Mouse (Mus musculus): ENCODE measurements around the gene Rsph9. TPM values are rescaled to one million over a fixed set of nuclear protein-coding genes. Genes with fewer than 3 reads are reported as not detected.
A peak's percentile ranks its signal among the peaks of the same experiment; 100 is the strongest.

The Rsph9 gene
- polyA plus RNA-seq, 1 experiment from 2014 or later, result 10.0 TPM

DNA sequence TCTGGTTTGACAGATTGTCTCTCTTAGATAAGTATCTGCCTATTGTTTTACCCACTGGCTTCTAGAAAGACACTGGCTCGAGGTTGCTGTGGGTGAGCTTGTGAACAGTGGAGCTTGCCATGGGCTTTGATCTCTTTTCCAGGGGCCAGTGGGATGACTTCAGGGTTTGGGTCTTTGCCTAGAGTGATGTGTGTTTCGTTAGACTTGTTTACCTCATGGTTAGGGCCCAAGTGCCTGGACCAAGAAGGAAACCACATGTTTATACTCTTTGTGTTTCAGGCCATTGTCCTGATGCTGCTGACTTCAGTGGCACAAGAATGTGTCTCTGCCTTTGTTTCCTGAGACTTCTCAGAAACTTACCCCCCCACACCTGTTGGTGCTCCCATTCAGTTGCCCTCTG lies 28.5 kb downstream of the Rsph9 start:
- Histone ChIP-seq H3K27me3 (ENCODE audit: low read depth, poor library complexity, severe bottlenecking) (no peaks in the 10 kb centered on the region), H3K4me3 (peak overlapping the region; percentile 0; the same call in 1 of the 2 replicates), H3K4me1 (peaks cover 84% of the 10 kb centered on the region), H3K36me3 (peaks cover 41% of the 10 kb centered on the region), H3K9me3 (replicated peaks) (no peaks in the 10 kb centered on the region), H3K27ac (peak overlapping the region; percentile 90)
- WGBS, result 42% methylated on average over 2 of the region's 2 CpGs
- DNase-seq (ENCODE audit: low spot score), result no peak

GRCm38 (mm10) chr17:46110402-46111289 lies 33.4 kb downstream of the Rsph9 start, which contains the start of gene Mrps18a:
TSS of gene Mrps18a (plus strand) at chr17:46110986.
- 6% methylated on average over 38 of the region's 38 CpGs for WGBS
- Histone ChIP-seq H3K4me3 (peak within 1 kb of the TSS; percentile 81), H3K36me3 (peaks cover 8% of the 10 kb centered on the region), H3K4me1 (peaks cover 44% of the 10 kb centered on the region), H3K9me3 (replicated peaks) (no peaks in the 10 kb centered on the region), H3K27me3 (ENCODE audit: low read depth, poor library complexity, severe bottlenecking) (no peaks in the 10 kb centered on the region), H3K27ac (peak within 1 kb of the TSS; percentile 91)
- peak; percentile 91 for DNase-seq (ENCODE audit: low spot score)

- Histone ChIP-seq H3K27ac (no peak overlapping the region), H3K27me3 (ENCODE audit: low read depth, poor library complexity, severe bottlenecking) (no peaks in the 10 kb centered on the region), H3K36me3 (0 out of 2 replicates have a peak, but pooled peaks cover 1% of the 10 kb centered on the region), H3K4me1 (peaks cover 33% of the 10 kb centered on the region), H3K4me3 (no peak overlapping the region), H3K9me3 (replicated peaks) (no peaks in the 10 kb centered on the region)
- 86% methylated on average over 4 of the region's 4 CpGs for WGBS
- no peak for DNase-seq (ENCODE audit: low spot score)
Measured at GRCm38 (mm10) chr17:46108286-46108685, 35.7 kb downstream of the Rsph9 start.

DNA sequence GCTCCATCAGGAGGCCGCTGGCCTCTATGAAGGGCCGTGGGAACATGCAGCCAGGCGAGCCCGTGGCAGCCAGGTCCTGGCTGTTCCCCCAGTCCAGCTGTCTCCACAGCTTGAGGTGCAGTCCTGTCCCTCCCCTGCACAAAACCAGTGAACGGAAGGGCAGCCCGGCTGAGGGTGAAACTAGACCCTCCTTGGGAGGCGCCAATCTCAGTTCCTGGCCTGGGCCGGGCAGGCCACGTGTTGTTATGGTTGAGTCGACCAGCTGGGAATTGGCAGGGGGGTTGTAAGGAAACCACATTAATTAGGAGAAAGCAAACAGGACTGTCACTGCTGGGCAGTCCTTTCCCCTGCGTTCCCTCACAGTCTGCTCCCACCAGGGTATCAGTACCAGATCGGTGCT lies 39.5 kb downstream of the Rsph9 start:
- 33% methylated on average over 12 of the region's 12 CpGs for WGBS
- peak; percentile 78 for DNase-seq (ENCODE audit: low spot score)
- Histone ChIP-seq H3K36me3 (no peaks in the 10 kb centered on the region), H3K27me3 (ENCODE audit: low read depth, poor library complexity, severe bottlenecking) (no peaks in the 10 kb centered on the region), H3K4me3 (peak overlapping the region; percentile 1; the same call in 1 of the 2 replicates), H3K27ac (peak overlapping the region; percentile 78), H3K9me3 (replicated peaks) (no peaks in the 10 kb centered on the region), H3K4me1 (peaks cover 23% of the 10 kb centered on the region)

DNA sequence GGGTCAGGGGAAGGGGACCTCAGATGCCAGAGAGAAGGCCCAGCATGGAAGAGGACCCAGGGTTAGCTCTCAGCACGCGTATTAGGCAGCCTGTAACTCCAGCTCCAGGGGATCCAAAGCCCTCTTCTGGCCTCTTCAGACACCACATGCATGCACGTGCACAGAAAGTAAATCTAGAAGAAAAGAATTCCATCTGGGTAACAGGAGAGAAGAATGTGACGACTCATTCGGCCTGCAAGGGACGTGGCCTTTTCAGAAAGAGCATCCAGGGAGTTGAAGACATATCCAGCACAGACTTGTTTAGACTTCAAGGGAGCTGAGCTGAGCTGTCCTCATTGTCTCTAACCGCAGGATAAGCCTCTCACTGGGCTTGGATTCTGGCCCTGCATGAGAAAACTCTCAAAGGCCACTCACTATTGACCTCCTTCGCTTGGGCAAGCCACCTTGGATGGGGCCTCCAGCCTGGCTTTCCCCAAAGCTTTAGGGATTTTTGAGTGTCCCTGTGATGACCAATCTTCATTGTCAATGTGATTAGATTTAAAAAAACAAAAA lies 41.3 kb downstream of the Rsph9 start:
- H3K9me3 ChIP-seq (replicated peaks), result no peaks in the 10 kb centered on the region
- H3K4me1 ChIP-seq, result peaks cover 31% of the 10 kb centered on the region
- H3K4me3 ChIP-seq, result no peak overlapping the region
- H3K27me3 ChIP-seq (ENCODE audit: low read depth, poor library complexity, severe bottlenecking), result no peaks in the 10 kb centered on the region
- no peak for DNase-seq (ENCODE audit: low spot score)
- 81% methylated on average over 8 of the region's 8 CpGs for WGBS
- peak overlapping the region; percentile 63; the same call in 1 of the 2 replicates for H3K27ac ChIP-seq
- H3K36me3 ChIP-seq, result no peaks in the 10 kb centered on the region

DNA sequence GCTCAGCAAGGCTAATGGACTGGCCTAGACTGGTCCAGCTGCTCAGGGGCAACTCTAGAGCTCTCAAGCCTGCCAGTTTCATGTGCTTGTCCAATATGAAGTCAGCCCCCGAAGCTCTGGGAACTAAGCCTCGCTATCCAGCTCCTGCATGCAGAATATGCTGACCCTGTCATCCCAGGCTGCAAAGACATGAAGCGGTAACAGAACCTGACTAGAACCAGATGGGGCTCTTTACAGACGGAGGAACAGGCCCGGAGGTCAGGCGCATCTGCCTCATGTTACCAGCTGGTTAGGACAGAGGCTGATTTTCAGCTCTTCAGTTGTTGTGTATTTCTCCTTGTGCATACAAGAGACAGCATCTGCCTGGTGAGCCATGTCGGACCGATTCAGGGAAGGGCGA lies 42.1 kb downstream of the Rsph9 start:
- peak overlapping the region; percentile 63 for H3K27ac ChIP-seq
- H3K9me3 ChIP-seq (replicated peaks), result no peaks in the 10 kb centered on the region
- peaks cover 31% of the 10 kb centered on the region for H3K4me1 ChIP-seq
- 67% methylated on average over 9 of the region's 9 CpGs for WGBS
- H3K27me3 ChIP-seq (ENCODE audit: low read depth, poor library complexity, severe bottlenecking), result no peaks in the 10 kb centered on the region
- no peak for DNase-seq (ENCODE audit: low spot score)
- H3K36me3 ChIP-seq, result no peaks in the 10 kb centered on the region
- H3K4me3 ChIP-seq, result no peak overlapping the region

- no peaks in the 10 kb centered on the region for H3K36me3 ChIP-seq
- H3K9me3 ChIP-seq (replicated peaks), result no peaks in the 10 kb centered on the region
- peak overlapping the region; percentile 67; the same call in 1 of the 2 replicates for H3K27ac ChIP-seq
- no peaks in the 10 kb centered on the region for H3K27me3 ChIP-seq (ENCODE audit: low read depth, poor library complexity, severe bottlenecking)
- no peak for DNase-seq (ENCODE audit: low spot score)
- WGBS, result 59% methylated on average over 8 of the region's 8 CpGs
- peaks cover 26% of the 10 kb centered on the region for H3K4me1 ChIP-seq
- no peak overlapping the region for H3K4me3 ChIP-seq
Measured at GRCm38 (mm10) chr17:46098525-46098924, 45.5 kb downstream of the Rsph9 start.

GRCm38 (mm10) chr17:46091899-46092298 lies 52.1 kb downstream of the Rsph9 start:
- no peak overlapping the region for H3K4me3 ChIP-seq

GRCm38 (mm10) chr17:46091351-46091750 lies 52.7 kb downstream of the Rsph9 start:
- WGBS, result 88% methylated on average over 1 of the region's 1 CpGs

More at GRCm38 (mm10) chr17:46091899-46092298, 52.1 kb downstream of the Rsph9 start:
- DNase-seq (ENCODE audit: low spot score), result no peak
- Histone ChIP-seq H3K27ac (peak overlapping the region; percentile 47; the same call in 1 of the 2 replicates), H3K4me1 (peaks cover 29% of the 10 kb centered on the region), H3K27me3 (ENCODE audit: low read depth, poor library complexity, severe bottlenecking) (no peaks in the 10 kb centered on the region), H3K36me3 (no peaks in the 10 kb centered on the region), H3K9me3 (replicated peaks) (no peaks in the 10 kb centered on the region)
- WGBS, result 83% methylated on average over 14 of the region's 14 CpGs

DNA sequence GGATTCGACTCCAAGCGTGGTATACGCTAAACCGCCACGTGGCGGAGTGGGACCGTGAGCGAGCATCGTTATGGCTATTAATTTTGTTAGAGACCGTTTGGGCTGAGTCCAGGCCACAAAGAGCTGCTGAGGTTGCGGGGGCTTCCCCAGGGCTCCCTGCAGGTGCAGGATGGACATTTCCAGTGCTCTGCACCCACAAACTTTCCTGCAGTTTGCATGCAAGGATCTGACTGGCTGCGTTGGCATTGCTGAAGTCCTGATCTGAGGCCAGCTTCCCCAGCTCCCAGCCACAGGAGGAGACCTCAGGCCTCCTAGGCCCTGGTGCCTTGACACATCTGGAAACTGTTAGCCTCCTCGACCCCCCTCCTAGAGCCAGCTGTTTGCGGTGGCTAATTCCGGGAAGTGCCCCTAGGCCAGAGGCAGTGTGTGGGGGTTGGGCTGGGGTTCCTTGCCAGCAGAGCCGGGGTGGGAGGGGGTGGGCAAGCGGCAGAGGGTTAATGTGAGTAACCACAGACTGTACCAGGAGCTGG lies 57.6 kb downstream of the Rsph9 start:
- 26% methylated on average over 17 of the region's 17 CpGs for WGBS
- peak overlapping the region; percentile 91 for H3K27ac ChIP-seq
- peak overlapping the region; percentile 24 for H3K4me3 ChIP-seq
- H3K4me1 ChIP-seq, result peaks cover 57% of the 10 kb centered on the region
- DNase-seq (ENCODE audit: low spot score), result peak; percentile 96
- H3K9me3 ChIP-seq (replicated peaks), result no peaks in the 10 kb centered on the region
- no peaks in the 10 kb centered on the region for H3K27me3 ChIP-seq (ENCODE audit: low read depth, poor library complexity, severe bottlenecking)
- H3K36me3 ChIP-seq, result no peaks in the 10 kb centered on the region

More at GRCm38 (mm10) chr17:46091351-46091750, 52.7 kb downstream of the Rsph9 start:
- Histone ChIP-seq H3K36me3 (no peaks in the 10 kb centered on the region), H3K4me3 (no peak overlapping the region), H3K27ac (no peak overlapping the region), H3K9me3 (replicated peaks) (no peaks in the 10 kb centered on the region), H3K27me3 (ENCODE audit: low read depth, poor library complexity, severe bottlenecking) (no peaks in the 10 kb centered on the region), H3K4me1 (peaks cover 33% of the 10 kb centered on the region)
- no peak for DNase-seq (ENCODE audit: low spot score)

DNA sequence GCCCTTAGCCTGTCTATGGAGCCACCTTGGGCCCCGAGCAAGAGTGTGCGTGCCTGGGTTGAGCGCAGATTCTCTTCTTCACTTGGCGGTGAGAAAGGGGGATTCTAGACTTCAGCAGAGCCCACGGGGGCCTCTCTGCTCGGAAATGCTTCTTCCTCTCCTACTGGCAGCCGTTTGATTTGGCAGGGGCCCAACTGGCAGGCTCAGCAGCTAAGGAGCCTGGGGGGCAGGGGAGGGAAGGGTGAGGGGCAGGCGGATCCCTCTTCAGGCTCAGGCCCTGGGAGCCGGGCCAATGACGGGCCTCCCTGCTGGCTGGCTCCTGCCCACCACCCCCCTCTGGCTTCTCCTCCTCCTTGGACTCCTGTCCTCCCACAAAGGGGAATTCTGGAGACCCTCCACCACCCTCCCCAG lies 59.9 kb downstream of the Rsph9 start:
- WGBS, result 18% methylated on average over 10 of the region's 10 CpGs
- Histone ChIP-seq H3K27me3 (ENCODE audit: low read depth, poor library complexity, severe bottlenecking) (no peaks in the 10 kb centered on the region), H3K4me1 (peaks cover 69% of the 10 kb centered on the region), H3K4me3 (peak overlapping the region; percentile 27), H3K36me3 (no peaks in the 10 kb centered on the region), H3K9me3 (replicated peaks) (no peaks in the 10 kb centered on the region), H3K27ac (peak overlapping the region; percentile 91)
- peak; percentile 54 for DNase-seq (ENCODE audit: low spot score)

DNA sequence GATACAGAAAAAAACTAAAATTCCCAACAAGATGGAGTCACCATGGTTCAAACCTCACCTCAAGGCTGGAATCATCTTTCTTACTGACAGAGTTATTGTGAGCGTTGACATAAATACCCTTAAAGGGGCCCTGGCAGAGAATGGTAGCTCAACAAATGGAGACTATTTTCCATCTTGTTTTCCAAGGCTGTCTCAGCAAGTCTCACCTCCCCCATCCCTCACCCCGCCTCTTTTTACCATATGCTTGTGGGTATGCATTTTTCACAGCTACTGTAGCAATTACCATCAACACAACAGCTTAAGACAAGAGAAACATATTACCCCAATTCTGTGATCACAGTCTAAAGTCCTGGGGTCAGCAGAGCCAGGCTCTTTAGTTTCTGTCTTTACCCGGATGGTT lies 60.6 kb downstream of the Rsph9 start:
- H3K27ac ChIP-seq, result peak overlapping the region; percentile 91; the same call in 1 of the 2 replicates
- DNase-seq (ENCODE audit: low spot score), result no peak
- no peaks in the 10 kb centered on the region for H3K36me3 ChIP-seq
- no peak overlapping the region for H3K4me3 ChIP-seq
- H3K27me3 ChIP-seq (ENCODE audit: low read depth, poor library complexity, severe bottlenecking), result no peaks in the 10 kb centered on the region
- WGBS, result 77% methylated on average over 3 of the region's 3 CpGs
- no peaks in the 10 kb centered on the region for H3K9me3 ChIP-seq (replicated peaks)
- peaks cover 69% of the 10 kb centered on the region for H3K4me1 ChIP-seq

GRCm38 (mm10) chr17:46081657-46082056 lies 62.4 kb downstream of the Rsph9 start:
- Histone ChIP-seq H3K9me3 (replicated peaks) (no peaks in the 10 kb centered on the region), H3K27me3 (ENCODE audit: low read depth, poor library complexity, severe bottlenecking) (no peaks in the 10 kb centered on the region), H3K36me3 (no peaks in the 10 kb centered on the region), H3K4me1 (peaks cover 52% of the 10 kb centered on the region), H3K4me3 (no peak overlapping the region), H3K27ac (peak overlapping the region; percentile 74)
- WGBS, result 62% methylated on average over 7 of the region's 7 CpGs
- DNase-seq (ENCODE audit: low spot score), result no peak
